Mouse (Mus musculus) cortical plate, adult 2 months (tissue): Measurements from ENCODE around the gene Spz1.

ENCODE experiments used
- CTCF ChIP-seq: fragments of 200-500 bp; IDR thresholded peaks from 2 replicates; pipeline ENCODE4 v1.5.1; 2011; ENCODE audit warnings: mild to moderate bottlenecking, control low read depth, low read length; ENCODE audit not compliant: insufficient read depth; ENCODE audit errors: extremely low read depth
- POLR2A ChIP-seq: fragments of 200-500 bp; IDR thresholded peaks from 2 replicates; pipeline ENCODE4 v1.6.1; 2011; ENCODE audit warnings: mild to moderate bottlenecking, low read length, control low read depth; ENCODE audit not compliant: insufficient read depth; ENCODE audit errors: extremely low read depth

DNA sequence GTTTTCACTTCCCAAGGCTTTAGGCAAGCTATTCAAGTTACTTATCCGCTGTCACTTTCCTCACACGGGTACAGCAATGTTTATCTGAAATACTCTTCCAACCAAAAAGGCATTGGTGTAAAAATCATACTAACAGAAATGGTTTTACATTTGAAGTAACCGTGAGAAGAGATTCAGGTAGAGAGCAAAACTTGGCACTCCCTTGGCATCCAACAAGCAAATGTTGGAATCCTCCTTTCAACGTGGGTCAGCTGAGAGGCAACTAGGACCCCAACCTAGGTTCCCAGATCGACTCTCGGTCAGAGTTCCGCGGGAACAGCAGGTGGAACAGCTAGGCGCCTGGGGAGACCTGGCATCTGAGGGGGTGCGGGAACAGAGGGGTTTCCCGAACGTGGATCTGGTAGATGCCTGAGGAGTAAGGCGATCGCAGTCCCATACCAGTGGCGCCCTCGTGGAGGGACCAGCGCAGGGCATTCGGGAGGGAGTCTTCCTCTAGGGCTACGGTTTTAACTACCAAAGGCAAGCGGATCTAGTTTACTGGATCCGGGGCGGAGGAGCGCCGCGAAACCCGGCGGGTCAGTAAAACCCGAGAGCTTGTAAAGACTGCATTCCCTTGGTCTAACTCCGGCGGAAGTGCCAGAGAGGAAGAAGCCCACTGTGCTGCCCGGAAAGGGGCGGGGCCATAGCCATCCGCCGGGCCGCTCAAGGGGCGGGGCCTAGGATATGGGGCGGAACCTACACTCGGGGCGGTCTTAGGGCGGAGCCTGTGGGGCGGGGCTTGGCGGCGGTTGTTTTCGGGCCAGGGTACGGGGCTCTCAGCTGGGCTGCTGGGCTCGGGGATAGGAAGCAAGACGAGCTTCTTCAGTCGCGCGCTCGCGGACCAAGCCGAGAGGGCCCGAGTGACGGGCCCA lies 34.6 kb upstream of the Spz1 start, which contains the start of gene Serinc5:
- peak; percentile 67 for TF ChIP-seq POLR2A
- TF ChIP-seq CTCF, result no peak
